Mouse (Mus musculus): ENCODE data around the gene Adcy7. TPM values are rescaled to one million over a fixed set of nuclear protein-coding genes. Genes with fewer than 3 reads are reported as not detected.
A peak's percentile ranks its signal among the peaks of the same experiment; 100 is the strongest.

The Adcy7 gene
- total RNA-seq, 2 experiments from 2014 or later = 7.5 to 9.8 TPM

DNA sequence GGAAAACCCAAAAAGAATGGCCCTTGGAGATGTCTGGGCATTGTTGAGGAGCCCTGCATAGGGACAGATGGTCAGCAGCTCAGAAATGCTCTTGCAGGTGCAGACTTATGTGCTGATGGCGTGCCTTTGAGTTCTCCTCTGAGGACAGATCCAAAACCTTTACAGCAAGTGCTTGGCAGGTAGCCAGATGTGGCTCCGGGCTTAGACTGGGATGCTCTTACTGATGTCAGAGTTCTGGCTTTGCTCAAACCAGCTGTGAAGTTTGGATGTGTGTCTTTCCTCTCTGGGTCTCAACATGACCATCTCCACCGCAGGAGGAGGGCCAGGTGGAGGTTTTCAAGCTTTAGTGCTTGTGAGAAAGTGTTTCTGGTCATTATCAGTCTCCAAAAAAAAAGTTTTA lies 97.6 kb downstream of the Adcy7 start:
- DNase-seq = no peak
- intact Hi-C loops (cut with DNase I) = loop anchor here (5.0 to 10.0 kb wide), 2 partner anchors 252 to 385 kb away; no protein-coding TSS in a partner anchor

- no peak for DNase-seq
- intact Hi-C loops (cut with DNase I) = no loop called here
Measured at GRCm38 (mm10) chr8:88371522-88371921, 99.3 kb downstream of the Adcy7 start.

DNA sequence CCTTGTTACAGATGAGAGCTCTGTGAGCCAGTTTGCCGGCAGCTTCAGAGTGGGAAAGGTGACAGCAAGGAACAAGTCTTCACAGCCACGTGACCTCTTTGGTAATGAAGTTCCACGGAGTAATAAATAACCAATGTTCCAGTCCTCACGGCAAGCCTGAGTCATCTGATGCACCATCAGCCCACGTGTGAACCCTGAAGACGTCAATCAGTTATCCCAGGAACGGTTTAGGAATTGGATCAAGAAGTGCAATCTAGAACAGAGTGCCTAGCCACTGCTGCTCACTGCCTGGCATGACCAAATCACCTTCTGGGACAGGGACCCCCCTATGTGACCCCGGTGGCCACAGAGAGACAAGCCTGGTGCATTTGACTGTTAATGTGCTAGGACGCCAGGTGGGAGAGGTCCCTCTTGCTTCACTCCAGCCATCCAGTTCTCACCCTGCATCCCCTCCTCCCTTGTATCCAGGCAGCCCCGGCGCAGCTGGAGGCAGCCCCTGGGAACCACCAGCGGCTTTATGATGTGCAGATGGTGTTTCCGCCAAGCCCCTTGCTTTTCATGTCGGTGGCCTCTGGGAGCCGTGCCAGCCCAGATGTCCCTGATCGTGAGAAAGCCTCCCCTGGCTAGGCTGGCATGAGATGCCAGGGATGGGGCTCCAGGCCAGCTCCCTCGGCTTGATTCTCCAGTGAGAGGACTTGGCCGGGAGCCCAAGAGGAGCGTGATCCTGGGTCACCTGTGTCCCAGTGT lies 104.8 kb downstream of the Adcy7 start:
- peak; percentile 12 to 17 for DNase-seq
- intact Hi-C loops (cut with DNase I) = no loop called here

Other genes starting within 250 kb of the Adcy7 start
- 10 to 100 TPM; 31.4 to 32.8 TPM for gene Cnep1r1, start 153.6 kb upstream of the Adcy7 start, total RNA-seq (2021)
- 10 to 100 TPM; 20.0 to 20.8 TPM for gene Heatr3, start 134.5 kb upstream of the Adcy7 start, total RNA-seq (2021)
- 10 to 100 TPM; 17.6 to 17.8 TPM for gene Tent4b, start 73.2 kb upstream of the Adcy7 start, total RNA-seq (2021)
- gene Brd7, start 89.8 kb downstream of the Adcy7 start, total RNA-seq (2021) = 10 to 100 TPM; 70.1 to 70.2 TPM
- gene Nkd1, start 249.0 kb downstream of the Adcy7 start, total RNA-seq (2021) = 1 to 10 TPM; 3.0 to 3.3 TPM

Data from heart, postnatal 14 days (tissue).